Mouse (Mus musculus) olfactory bulb, adult 2 months (tissue): ENCODE measurements around the gene Dcun1d2. TPM values are rescaled to one million over a fixed set of nuclear protein-coding genes. Genes with fewer than 3 reads are reported as not detected.
A peak's percentile ranks its signal among the peaks of the same experiment; 100 is the strongest.

ENCODE experiments used
- H3K27ac ChIP-seq: fragments of 200-500 bp; 2 replicates; pipeline ENCODE4 v1.5.1; 2012; ENCODE audit warnings: low read depth, low read length; ENCODE audit not compliant: insufficient read depth
- H3K4me1 ChIP-seq: fragments of 200-500 bp; 2 replicates; pipeline ENCODE4 v1.6.1; 2012; ENCODE audit warnings: low read length; ENCODE audit not compliant: control insufficient read depth, insufficient read depth
- H3K4me3 ChIP-seq: fragments of 200-500 bp; 2 replicates; pipeline ENCODE4 v1.5.1; 2012; ENCODE audit warnings: mild to moderate bottlenecking, low read depth, low read length, moderate library complexity; ENCODE audit not compliant: insufficient read depth
- CTCF ChIP-seq: fragments of 200-500 bp; IDR thresholded peaks from 2 replicates; pipeline ENCODE4 v1.5.1; 2012; ENCODE audit warnings: low read depth, mild to moderate bottlenecking, low read length, moderate library complexity; ENCODE audit not compliant: insufficient read depth
- POLR2A ChIP-seq: fragments of 200-500 bp; IDR thresholded peaks from 2 replicates; pipeline ENCODE4 v1.6.1; 2012; ENCODE audit warnings: mild to moderate bottlenecking, low read depth, low read length, moderate library complexity; ENCODE audit not compliant: insufficient read depth
- WGBS: fragments of 180-500 bp; shearing (Covaris S2); methylation state at CpG from one replicate; pipeline ENCODE4 v1.1.7; 2018; 5-methylcytosine and 5-hydroxymethylcytosine counted together
- polyA plus RNA-seq: library from polyadenylated mRNA; stranded (reverse); fragments of >200 nt; gene quantifications from 2 replicates; pipeline ENCODE4 v1.2.4, GENCODE M21; 2012; ENCODE audit warnings: low replicate concordance; ENCODE audit not compliant: missing spikeins, insufficient read depth, insufficient read length

Dcun1d2 gene
- polyA plus RNA-seq, 1 experiment: not detected

GRCm38 (mm10) chr8:13276941-13277447 is 10.9 kb downstream of the Dcun1d2 start:
- 86% methylated on average over 5 of the region's 5 CpGs for WGBS
- no peaks in the 10 kb centered on the region for H3K4me1 ChIP-seq
- TF ChIP-seq CTCF (no peak), POLR2A (no peak)
- H3K4me3 ChIP-seq: no peak overlapping the region
- H3K27ac ChIP-seq: no peak overlapping the region

DNA sequence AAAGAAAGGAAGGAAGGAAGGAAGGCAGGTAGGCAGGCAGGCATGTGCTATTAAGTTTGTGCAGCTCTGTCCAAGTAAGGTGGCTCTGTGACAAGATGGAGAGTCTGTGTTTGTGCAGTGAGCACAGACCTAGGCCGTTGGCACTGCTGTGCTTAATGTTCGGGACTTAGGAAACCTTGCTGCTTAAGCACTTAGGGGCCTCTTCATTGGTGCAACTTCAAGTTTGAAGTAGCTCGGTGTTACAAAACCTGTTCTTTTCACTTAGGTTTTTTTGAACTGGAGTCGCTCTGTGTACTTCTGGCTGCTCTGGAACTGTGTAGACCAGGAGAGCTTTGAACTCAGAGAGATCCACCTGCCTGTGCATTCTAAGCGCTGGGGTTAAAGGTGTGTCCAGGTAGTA is 15.1 kb downstream of the Dcun1d2 start:
- no peak for TF ChIP-seq CTCF
- TF ChIP-seq POLR2A: no peak
- Histone ChIP-seq H3K4me3 (no peak overlapping the region), H3K27ac (no peak overlapping the region), H3K4me1 (no peaks in the 10 kb centered on the region)
- 92% methylated on average over 5 of the region's 5 CpGs for WGBS

GRCm38 (mm10) chr8:13267566-13267965 is 20.4 kb downstream of the Dcun1d2 start:
- TF ChIP-seq POLR2A (no peak), CTCF (no peak)
- Histone ChIP-seq H3K4me3 (no peak overlapping the region), H3K4me1 (no peaks in the 10 kb centered on the region; the same call in 1 of the 2 replicates), H3K27ac (no peak overlapping the region)
- WGBS: 49% methylated on average over 2 of the region's 2 CpGs

- no peak overlapping the region for H3K4me3 ChIP-seq
- 42% methylated on average over 3 of the region's 3 CpGs for WGBS
- no peak overlapping the region for H3K27ac ChIP-seq
- no peak for TF ChIP-seq CTCF
- TF ChIP-seq POLR2A: no peak
- no peaks in the 10 kb centered on the region; the same call in 1 of the 2 replicates for H3K4me1 ChIP-seq
These were observed 24.6 kb downstream of the Dcun1d2 start for GRCm38 (mm10) chr8:13263376-13263775.

GRCm38 (mm10) chr8:13254019-13254418 is 33.9 kb downstream of the Dcun1d2 start, which contains the start of gene Adprhl1:
Adprhl1 (minus strand) TSS chr8:13254162.
- 13% methylated on average over 8 of the region's 8 CpGs for WGBS
- Histone ChIP-seq H3K4me3 (no peak within 1 kb of the TSS), H3K4me1 (peaks cover 12% of the 10 kb centered on the region), H3K27ac (no peak within 1 kb of the TSS)
- TF ChIP-seq POLR2A (no peak), CTCF (peak; percentile 64; the same call in 1 of the 2 replicates)

DNA sequence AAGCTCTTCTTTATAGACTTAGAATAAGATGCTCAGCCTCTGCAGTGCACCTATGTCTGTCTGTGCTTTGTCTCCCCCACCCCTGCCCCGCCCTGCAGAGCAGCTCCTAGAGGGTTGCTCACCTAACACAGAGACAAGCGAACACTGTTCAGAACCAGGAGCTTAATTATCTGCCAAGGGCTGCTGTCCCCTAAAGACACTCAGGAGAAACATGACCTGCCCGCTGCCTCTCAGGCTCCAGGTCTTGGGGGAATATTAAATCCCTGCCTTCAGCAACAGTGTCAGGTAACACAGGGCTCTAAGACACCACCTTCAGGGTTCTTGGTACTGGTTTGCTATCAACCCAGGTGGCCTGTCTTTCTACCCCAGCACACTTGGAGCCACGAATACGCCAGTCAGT is 34.5 kb downstream of the Dcun1d2 start:
- H3K27ac ChIP-seq: no peak overlapping the region
- 72% methylated on average over 5 of the region's 5 CpGs for WGBS
- no peak overlapping the region for H3K4me3 ChIP-seq
- TF ChIP-seq POLR2A: no peak
- no peak for TF ChIP-seq CTCF
- H3K4me1 ChIP-seq: peaks cover 12% of the 10 kb centered on the region

DNA sequence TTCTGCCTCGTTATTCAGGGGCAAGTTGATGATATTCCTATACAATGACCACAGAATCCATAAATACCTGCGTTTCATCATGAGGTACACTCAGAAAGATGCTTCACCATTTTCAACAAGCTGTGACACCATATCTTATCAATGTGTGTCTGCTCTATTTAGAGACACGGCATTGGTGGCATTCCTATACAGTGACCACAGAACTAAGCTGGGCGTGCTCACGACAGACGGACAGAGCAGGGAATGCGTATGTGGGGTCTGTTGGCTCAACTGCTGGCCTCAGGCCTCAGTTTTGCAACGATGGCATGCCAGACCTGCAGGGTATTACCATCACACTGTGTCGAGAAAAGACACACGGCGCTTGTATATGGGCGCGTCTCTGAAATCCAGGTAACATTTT is 35.1 kb downstream of the Dcun1d2 start:
- Histone ChIP-seq H3K4me1 (peaks cover 12% of the 10 kb centered on the region), H3K4me3 (no peak overlapping the region), H3K27ac (no peak overlapping the region)
- TF ChIP-seq POLR2A: no peak
- no peak for TF ChIP-seq CTCF
- 92% methylated on average over 13 of the region's 13 CpGs for WGBS

DNA sequence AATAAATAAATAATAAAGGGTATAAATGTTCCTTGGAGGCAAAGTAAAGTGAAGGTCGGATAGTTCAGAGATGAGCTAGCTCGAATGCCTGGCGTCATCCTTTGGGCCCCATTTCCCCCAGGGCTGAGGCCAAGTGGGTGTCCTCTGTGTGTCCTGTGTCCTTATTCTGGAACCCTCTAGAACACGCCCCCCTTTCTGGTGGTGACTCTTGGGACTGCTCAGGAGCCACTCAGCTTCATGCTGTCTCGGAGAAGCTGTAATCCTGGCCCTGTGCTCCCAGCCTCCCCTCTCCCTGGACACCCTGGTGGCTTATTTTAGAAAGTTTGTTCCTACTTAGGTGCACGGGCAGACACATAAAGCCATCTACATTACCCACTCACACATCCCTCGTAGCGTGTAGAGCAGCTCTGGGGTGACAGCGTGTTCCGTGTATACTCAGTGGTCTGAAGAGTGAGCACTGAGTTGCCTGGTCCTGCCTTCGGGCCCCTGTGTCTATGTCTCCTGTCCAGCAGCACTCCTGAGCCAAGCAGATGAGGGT is 43.5 kb downstream of the Dcun1d2 start:
- peaks cover 12% of the 10 kb centered on the region for H3K4me1 ChIP-seq
- TF ChIP-seq CTCF (no peak), POLR2A (no peak)
- 89% methylated on average over 11 of the region's 11 CpGs for WGBS

DNA sequence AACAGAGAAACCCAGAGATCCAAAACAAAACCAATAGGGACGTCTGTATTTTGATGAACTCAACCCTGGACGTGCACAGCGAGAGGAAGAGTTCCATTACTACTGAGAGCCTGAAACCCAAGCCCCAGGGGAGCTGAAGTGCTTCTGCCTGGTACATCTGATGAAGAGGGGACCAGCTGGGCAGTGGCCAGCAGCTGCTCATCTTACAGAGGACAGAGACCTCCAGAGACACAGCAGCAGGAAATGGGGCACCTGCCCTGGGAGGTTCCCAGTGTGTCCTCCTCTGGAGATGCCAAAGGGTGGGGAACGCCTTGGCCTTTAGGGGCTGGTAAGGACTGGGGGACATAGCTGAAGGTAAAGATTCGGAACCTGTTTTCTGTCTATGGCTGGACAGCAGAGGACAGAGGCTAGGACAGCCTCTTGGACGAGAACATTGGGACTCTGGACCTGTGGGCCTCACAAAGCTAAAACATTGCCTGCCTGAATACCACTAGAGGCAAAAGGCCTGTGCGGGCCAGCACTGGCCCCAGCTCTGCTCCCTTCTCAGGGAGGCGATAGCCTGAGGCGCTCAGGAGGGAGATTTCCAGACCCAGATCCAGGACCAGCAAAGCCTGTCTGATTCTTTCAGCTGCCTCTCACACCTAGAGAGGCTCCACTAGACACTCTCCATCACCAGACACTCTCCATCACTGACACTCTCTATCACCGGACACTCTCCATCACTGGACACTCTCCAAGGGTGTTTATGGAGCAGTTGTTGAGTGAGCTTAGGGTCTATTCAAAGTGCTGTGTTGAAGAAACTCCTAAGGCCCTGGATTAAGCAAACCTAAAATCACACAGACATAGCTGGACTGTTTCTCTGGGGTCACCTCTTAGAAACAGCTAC is 44.7 kb downstream of the Dcun1d2 start:
- TF ChIP-seq CTCF: no peak
- TF ChIP-seq POLR2A: no peak
- Histone ChIP-seq H3K27ac (no peak overlapping the region), H3K4me1 (peaks cover 12% of the 10 kb centered on the region), H3K4me3 (no peak overlapping the region)
- WGBS: 75% methylated on average over 10 of the region's 10 CpGs

More for the DNA sequence above, 43.5 kb downstream of the Dcun1d2 start:
- Histone ChIP-seq H3K4me3 (no peak overlapping the region), H3K27ac (no peak overlapping the region)
